Mouse (Mus musculus): ENCODE measurements around the gene Dpp10.

DNA sequence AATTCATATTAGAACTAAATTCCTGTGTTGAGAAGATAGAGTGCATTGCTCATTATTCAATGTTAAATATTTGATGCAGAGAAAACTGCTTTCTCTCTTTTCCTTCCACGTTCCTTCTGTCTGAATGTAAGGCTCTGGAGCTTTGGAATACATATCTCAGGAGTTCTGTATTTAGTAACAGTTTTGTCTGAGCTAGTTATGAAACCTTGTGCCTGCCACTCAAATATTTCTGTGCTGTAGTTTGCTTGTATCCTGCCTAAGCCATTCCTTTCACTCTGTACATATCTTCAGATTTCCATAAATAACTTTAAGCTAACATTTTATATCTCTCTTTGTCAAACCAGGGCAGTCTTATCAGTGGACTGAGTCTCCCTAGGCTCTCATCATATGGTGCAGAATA lies 707.5 kb downstream of the Dpp10 start:
- TF ChIP-seq CTCF (IDR thresholded peaks at IDR 0.05; ENCODE audit: low read depth, low read length) (no peak), TAL1 (conservative IDR thresholded peaks at IDR 0.05; ENCODE audit: low read depth, low read length) (no peak), GATA1 (IDR thresholded peaks at IDR 0.05; ENCODE audit: borderline replicate concordance, low read length) (no peak), POLR2AphosphoS5 (IDR thresholded peaks at IDR 0.05; ENCODE audit: insufficient replicate concordance, low read depth, low read length) (no peak)
